Mouse (Mus musculus) heart, postnatal 0 days (tissue): Measurements from ENCODE around the gene Tcf25. TPM values are rescaled to one million over a fixed set of nuclear protein-coding genes. Genes with fewer than 3 reads are reported as not detected.

ENCODE experiments used
- ATAC-seq: fragments of 200-750 bp; cut with Nextera tagmentation; 2 replicates; pipeline ENCODE4 v1.8.0; 2017; ENCODE audit warnings: low read depth, moderate number of reproducible peaks, moderate library complexity; ENCODE audit not compliant: insufficient read depth
- DNase-seq: peaks from one replicate; pipeline ENCODE4 v3.0.0-alpha.2; 2016; ENCODE audit warnings: low spot score
- H3K27ac ChIP-seq: fragments of 300-500 bp; sonication (generic); 2 replicates; pipeline ENCODE4 v1.5.1; 2014; ENCODE audit warnings: low read depth, mild to moderate bottlenecking
- H3K27me3 ChIP-seq: fragments of 300-500 bp; sonication (generic); 2 replicates; pipeline ENCODE4 v1.6.1; 2014; ENCODE audit warnings: low read length, mixed read lengths; ENCODE audit not compliant: control insufficient read depth, insufficient read depth
- H3K36me3 ChIP-seq: fragments of 300-500 bp; sonication (generic); replicated peaks from 2 replicates; pipeline ENCODE4 v1.6.1; 2014; ENCODE audit warnings: low read length, mixed read lengths; ENCODE audit not compliant: control insufficient read depth, insufficient read depth
- H3K4me1 ChIP-seq: fragments of 300-500 bp; sonication (generic); 2 replicates; pipeline ENCODE4 v1.6.1; 2014; ENCODE audit warnings: antibody characterized with exemption; ENCODE audit not compliant: control insufficient read depth, insufficient read depth
- H3K4me2 ChIP-seq: fragments of 300-500 bp; sonication (generic); 2 replicates; pipeline ENCODE4 v1.6.1; 2014; ENCODE audit warnings: low read depth, mild to moderate bottlenecking, low read length, moderate library complexity
- H3K4me3 ChIP-seq: fragments of 300-500 bp; sonication (generic); 2 replicates; pipeline ENCODE4 v1.5.1; 2014; ENCODE audit warnings: low read depth, low read length
- H3K9ac ChIP-seq: fragments of 300-500 bp; sonication (generic); replicated peaks from 2 replicates; pipeline ENCODE4 v1.6.1; 2014; ENCODE audit warnings: low read depth, low read length, mixed read lengths
- H3K9me3 ChIP-seq: fragments of 300-500 bp; sonication (generic); replicated peaks from 2 replicates; pipeline ENCODE4 v1.6.1; 2016; ENCODE audit warnings: low read length; ENCODE audit not compliant: control insufficient read depth
- CTCF ChIP-seq: IDR thresholded peaks from 2 replicates; pipeline ENCODE4 v1.5.1; 2016; ENCODE audit warnings: antibody characterized with exemption, control low read depth, low read depth
- EP300 ChIP-seq: IDR thresholded peaks from 2 replicates; pipeline ENCODE4 v1.6.1; 2016; ENCODE audit warnings: antibody characterized with exemption, low read depth
- WGBS: fragments of 180-500 bp; shearing (Covaris S2); extraction: QIAGEN DNeasy Blood & Tissue Kit; methylation state at CpG from one replicate; pipeline ENCODE4 v1.1.7; 2014; 5-methylcytosine and 5-hydroxymethylcytosine counted together
- polyA plus RNA-seq: library from polyadenylated mRNA; unstranded; fragments of >200 nt; fragmentation: Nextera tagmentation; extraction: Ambion mirVana; gene quantifications from 2 replicates; pipeline ENCODE4 v1.2.1, GENCODE M21; 2015
- total RNA-seq: library from RNA; depleted of rRNA; stranded (reverse); fragments of >200 nt; gene quantifications from 2 replicates; pipeline ENCODE4 v1.2.3, GENCODE M21; 2014; ENCODE audit warnings: low replicate concordance

Gene Tcf25
- total and polyA plus RNA-seq, 2 experiments from 2014 or later: 123 to 172 TPM

DNA sequence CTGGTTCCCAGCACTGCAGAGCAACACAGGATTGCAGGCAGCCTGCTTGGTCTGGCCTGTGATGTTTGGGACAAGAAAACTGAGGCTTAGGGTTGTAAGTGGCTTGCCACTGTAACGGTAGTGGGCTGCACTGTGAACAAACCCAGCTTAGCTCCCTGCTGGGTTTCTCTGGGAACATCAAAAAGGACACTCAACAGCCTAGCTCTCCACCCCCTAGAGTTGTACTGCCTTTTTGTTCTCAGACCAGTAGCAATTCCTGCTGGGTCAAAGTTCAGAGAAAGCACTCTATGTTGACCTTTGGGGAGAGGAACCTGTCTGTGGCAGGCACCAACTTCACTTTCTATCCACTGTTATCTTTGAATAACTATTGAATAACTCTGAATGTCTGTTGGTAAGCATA, 39.1 kb upstream of the Tcf25 start:
- 17% methylated on average over 1 of the region's 1 CpGs for WGBS
- no peak overlapping the region for H3K4me2 ChIP-seq
- no peak for ATAC-seq

DNA sequence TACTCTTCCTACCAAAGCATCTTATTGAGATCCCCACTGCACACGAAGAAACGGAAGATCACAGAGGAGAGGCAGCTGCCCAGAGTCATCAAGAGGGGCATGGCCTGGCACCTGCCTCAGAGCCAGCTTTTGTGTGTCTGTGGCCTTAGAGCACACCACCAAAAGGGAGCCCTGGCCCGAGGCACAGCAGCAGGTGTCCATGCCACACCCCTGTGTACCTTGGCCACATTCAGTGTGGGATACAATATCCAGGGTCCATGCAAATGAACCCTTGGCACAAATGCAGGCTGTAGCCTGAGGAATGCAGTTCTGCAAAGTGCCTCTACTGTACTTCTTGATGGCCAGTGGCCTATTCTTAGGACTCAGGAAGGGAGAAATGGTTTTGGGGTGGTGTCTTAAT, 36.1 kb upstream of the Tcf25 start:
- no peak for ATAC-seq

More for the DNA sequence above, 39.1 kb upstream of the Tcf25 start:
- no peak overlapping the region for H3K27ac ChIP-seq
- H3K9ac ChIP-seq: no peak overlapping the region
- H3K4me3 ChIP-seq: no peak overlapping the region
- no peaks in the 10 kb centered on the region for H3K36me3 ChIP-seq
- TF ChIP-seq CTCF: no peak
- TF ChIP-seq EP300: no peak
- DNase-seq: no peak
- H3K9me3 ChIP-seq: no peaks in the 10 kb centered on the region
- H3K4me1 ChIP-seq: no peaks in the 10 kb centered on the region
- H3K27me3 ChIP-seq: peaks cover 35% of the 10 kb centered on the region

DNA sequence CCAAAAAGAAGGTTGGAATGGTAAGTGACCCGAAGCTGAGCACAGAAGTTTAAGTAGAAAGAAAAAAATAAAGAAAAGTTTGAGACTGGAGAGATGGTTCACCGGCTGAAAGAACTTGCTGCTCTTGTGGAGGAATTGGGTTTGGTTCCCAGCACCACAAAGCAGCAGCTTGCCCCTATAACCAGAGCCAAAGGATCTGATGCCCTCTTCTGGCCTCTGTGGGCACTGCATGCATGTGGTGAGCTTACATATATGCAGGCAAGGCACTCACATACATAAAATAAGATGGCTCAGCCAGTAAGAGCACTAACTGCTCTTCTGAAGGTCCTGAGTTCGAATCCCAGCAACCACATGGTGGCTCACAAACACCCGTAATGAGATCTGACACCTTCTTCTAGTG, 33.5 kb upstream of the Tcf25 start:
- no peak for DNase-seq
- H3K4me1 ChIP-seq: no peaks in the 10 kb centered on the region
- no peak for TF ChIP-seq EP300
- no peak for TF ChIP-seq CTCF
- no peak overlapping the region for H3K9ac ChIP-seq
- no peak overlapping the region for H3K27ac ChIP-seq
- no peak for ATAC-seq
- no peak overlapping the region for H3K4me2 ChIP-seq
- H3K9me3 ChIP-seq: no peaks in the 10 kb centered on the region
- H3K4me3 ChIP-seq: no peak overlapping the region
- no peaks in the 10 kb centered on the region for H3K36me3 ChIP-seq
- WGBS: 94% methylated on average over 4 of the region's 4 CpGs
- H3K27me3 ChIP-seq: peaks cover 3% of the 10 kb centered on the region; the same call in 1 of the 2 replicates

More for the DNA sequence above, 36.1 kb upstream of the Tcf25 start:
- no peaks in the 10 kb centered on the region for H3K9me3 ChIP-seq
- DNase-seq: no peak
- 57% methylated on average over 3 of the region's 3 CpGs for WGBS
- H3K36me3 ChIP-seq: no peaks in the 10 kb centered on the region
- no peak overlapping the region for H3K4me2 ChIP-seq
- H3K4me3 ChIP-seq: no peak overlapping the region
- H3K27me3 ChIP-seq: peaks cover 26% of the 10 kb centered on the region
- H3K27ac ChIP-seq: no peak overlapping the region
- H3K4me1 ChIP-seq: no peaks in the 10 kb centered on the region
- no peak for TF ChIP-seq CTCF
- TF ChIP-seq EP300: no peak
- no peak overlapping the region for H3K9ac ChIP-seq

DNA sequence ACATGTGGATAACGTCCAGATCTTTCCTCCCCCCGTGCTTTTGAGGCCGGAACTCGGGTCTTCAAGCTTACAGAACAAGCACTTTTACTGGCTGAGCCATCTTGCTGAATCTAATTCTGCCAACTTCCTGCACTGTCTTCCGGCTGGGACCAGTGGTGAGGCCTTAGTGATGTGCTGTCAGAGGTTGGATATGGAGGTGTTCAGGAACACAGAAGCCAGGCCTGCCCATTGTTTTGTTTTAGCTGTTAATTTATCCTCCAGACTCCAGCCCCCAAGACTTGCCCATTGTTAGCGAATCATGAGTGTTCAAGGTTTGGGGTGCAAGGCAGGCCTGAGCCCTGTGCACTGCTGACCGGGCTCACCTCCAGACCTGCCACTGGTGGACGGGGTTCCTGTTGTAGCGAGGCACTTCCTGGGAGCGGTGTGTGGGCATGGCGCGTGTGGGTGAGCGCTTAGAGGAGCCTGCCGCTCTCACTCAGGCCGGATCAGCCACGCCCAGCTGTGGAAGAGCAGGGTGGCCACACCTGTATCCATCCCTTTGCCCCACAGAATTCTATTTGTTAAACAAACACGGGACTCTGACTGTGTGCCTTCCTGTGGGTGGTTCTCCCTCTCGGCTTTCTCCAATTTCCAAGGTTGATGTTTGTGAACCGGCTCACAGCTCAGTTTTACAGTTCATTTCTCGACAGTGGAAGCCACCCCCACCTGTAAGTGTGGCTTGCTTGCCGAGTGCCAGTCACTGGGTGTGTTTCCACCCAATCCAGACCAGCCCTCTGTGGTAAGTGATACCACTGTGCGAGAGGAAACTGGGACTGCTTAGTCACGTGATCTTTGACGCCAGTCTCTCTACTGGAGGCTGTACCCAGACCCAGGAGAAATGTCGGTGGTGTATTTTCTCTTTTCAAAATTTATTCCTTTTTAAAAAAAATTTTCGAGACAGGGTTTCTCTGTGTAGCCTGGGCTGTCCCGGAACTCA, 32.2 kb upstream of the Tcf25 start:
- 72% methylated on average over 27 of the region's 27 CpGs for WGBS
- Histone ChIP-seq H3K4me2 (no peak overlapping the region), H3K27ac (no peak overlapping the region), H3K9ac (no peak overlapping the region), H3K4me1 (no peaks in the 10 kb centered on the region), H3K36me3 (no peaks in the 10 kb centered on the region), H3K9me3 (no peaks in the 10 kb centered on the region), H3K4me3 (no peak overlapping the region), H3K27me3 (no peaks in the 10 kb centered on the region)
- no peak for ATAC-seq
- DNase-seq: no peak
- no peak for TF ChIP-seq CTCF
- TF ChIP-seq EP300: no peak

GRCm38 (mm10) chr8:123342253-123342652, 31.3 kb upstream of the Tcf25 start:
- 55% methylated on average over 8 of the region's 8 CpGs for WGBS
- no peak overlapping the region for H3K9ac ChIP-seq
- no peak overlapping the region for H3K4me2 ChIP-seq
- no peaks in the 10 kb centered on the region for H3K36me3 ChIP-seq
- H3K27ac ChIP-seq: no peak overlapping the region
- ATAC-seq (no peak), DNase-seq (peak; percentile 15)
- H3K27me3 ChIP-seq: no peaks in the 10 kb centered on the region
- H3K4me3 ChIP-seq: no peak overlapping the region
- H3K9me3 ChIP-seq: no peaks in the 10 kb centered on the region
- TF ChIP-seq CTCF (no peak), EP300 (no peak)
- no peaks in the 10 kb centered on the region for H3K4me1 ChIP-seq

DNA sequence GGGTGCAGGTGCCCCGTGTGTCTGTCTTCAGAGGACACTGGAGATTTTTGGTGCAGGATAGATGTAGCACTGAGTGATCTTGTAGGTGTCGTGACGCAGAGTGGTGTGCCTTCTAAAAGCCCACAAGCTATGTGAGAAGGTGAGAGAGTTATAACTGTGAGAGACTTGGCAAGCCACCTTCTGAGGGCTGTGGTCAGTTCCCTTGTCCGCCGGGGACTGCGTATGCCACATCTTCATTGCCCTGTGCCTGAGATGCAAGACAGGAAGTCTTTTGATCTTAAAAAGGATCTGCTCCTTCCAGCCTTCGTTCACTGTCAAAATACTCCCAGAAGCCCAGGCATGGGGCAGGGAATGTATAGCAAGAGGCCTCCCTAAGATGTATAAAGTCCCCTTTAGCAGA, 30.6 kb upstream of the Tcf25 start:
- 60% methylated on average over 7 of the region's 7 CpGs for WGBS
- TF ChIP-seq EP300 (no peak), CTCF (no peak)
- DNase-seq: no peak
- Histone ChIP-seq H3K4me2 (no peak overlapping the region), H3K4me3 (no peak overlapping the region), H3K9ac (no peak overlapping the region), H3K9me3 (no peaks in the 10 kb centered on the region), H3K4me1 (no peaks in the 10 kb centered on the region), H3K27ac (no peak overlapping the region), H3K36me3 (no peaks in the 10 kb centered on the region), H3K27me3 (no peaks in the 10 kb centered on the region)
- no peak for ATAC-seq
